Mouse (Mus musculus): ENCODE measurements around the gene Kank2.
"Not testable (repeated sequence)": the region's sequence is repeated elsewhere in the genome, so short reads cannot be mapped to it uniquely, and the experiment has no call there.

Gene Kank2

GRCm38 (mm10) chr9:21818125-21818524 lies 19.6 kb upstream of the Kank2 start:
- no peak for DNase-seq (ENCODE audit: low spot score)

GRCm38 (mm10) chr9:21816716-21817305 lies 18.3 kb upstream of the Kank2 start:
- DNase-seq (ENCODE audit: low spot score) = no peak

GRCm38 (mm10) chr9:21811170-21811569 lies 12.6 kb upstream of the Kank2 start:
- DNase-seq (ENCODE audit: low spot score) = no peak

GRCm38 (mm10) chr9:21808561-21808960 lies 10.0 kb upstream of the Kank2 start:
- no peak for DNase-seq (ENCODE audit: low spot score)

GRCm38 (mm10) chr9:21806976-21807375 lies 8.4 kb upstream of the Kank2 start:
- no peak for DNase-seq (ENCODE audit: low spot score)

GRCm38 (mm10) chr9:21806363-21806762 lies 7.8 kb upstream of the Kank2 start:
- no peak for DNase-seq (ENCODE audit: low spot score)

- DNase-seq (ENCODE audit: low spot score) = peak; percentile 79
These were observed 5.6 kb upstream of the Kank2 start for GRCm38 (mm10) chr9:21803986-21804644.

- DNase-seq (ENCODE audit: low spot score) = no peak
These were observed 3.0 kb upstream of the Kank2 start for GRCm38 (mm10) chr9:21801591-21801990.

- no peak for DNase-seq (ENCODE audit: low spot score)
These were observed 2.6 kb upstream of the Kank2 start for GRCm38 (mm10) chr9:21801121-21801520.

- DNase-seq (ENCODE audit: low spot score) = no peak
These were observed 436 bp upstream of the Kank2 start for GRCm38 (mm10) chr9:21799010-21799350.

GRCm38 (mm10) chr9:21797921-21798344 lies 611 bp downstream of the Kank2 start:
- DNase-seq (ENCODE audit: low spot score) = no peak

- DNase-seq (ENCODE audit: low spot score) = no peak
These were observed 1.6 kb downstream of the Kank2 start for GRCm38 (mm10) chr9:21796919-21797318.

GRCm38 (mm10) chr9:21796259-21796658 lies 2.3 kb downstream of the Kank2 start:
- no peak for DNase-seq (ENCODE audit: low spot score)

GRCm38 (mm10) chr9:21795579-21795978 lies 3.0 kb downstream of the Kank2 start:
- no peak for DNase-seq (ENCODE audit: low spot score)

- no peak for DNase-seq (ENCODE audit: low spot score)
These were observed 3.6 kb downstream of the Kank2 start for GRCm38 (mm10) chr9:21794925-21795324.

- DNase-seq (ENCODE audit: low spot score) = no peak
These were observed 4.2 kb downstream of the Kank2 start for GRCm38 (mm10) chr9:21794344-21794834.

- DNase-seq (ENCODE audit: low spot score) = not testable (repeated sequence)
These were observed 5.0 kb downstream of the Kank2 start for GRCm38 (mm10) chr9:21793507-21793906.

- DNase-seq (ENCODE audit: low spot score) = peak; percentile 62
These were observed 5.9 kb downstream of the Kank2 start for GRCm38 (mm10) chr9:21792644-21793043.

GRCm38 (mm10) chr9:21791861-21792260 lies 6.7 kb downstream of the Kank2 start:
- DNase-seq (ENCODE audit: low spot score) = no peak

GRCm38 (mm10) chr9:21788234-21788633 lies 10.3 kb downstream of the Kank2 start:
- no peak for DNase-seq (ENCODE audit: low spot score)

- DNase-seq (ENCODE audit: low spot score) = no peak
These were observed 10.9 kb downstream of the Kank2 start for GRCm38 (mm10) chr9:21787654-21788053.

- DNase-seq (ENCODE audit: low spot score) = no peak
These were observed 11.6 kb downstream of the Kank2 start for GRCm38 (mm10) chr9:21786906-21787305.

- DNase-seq (ENCODE audit: low spot score) = not testable (repeated sequence)
These were observed 12.2 kb downstream of the Kank2 start for GRCm38 (mm10) chr9:21786309-21786708.
